ENCODE assay signal across 18 mouse cellular contexts in the genomic region with DNA sequence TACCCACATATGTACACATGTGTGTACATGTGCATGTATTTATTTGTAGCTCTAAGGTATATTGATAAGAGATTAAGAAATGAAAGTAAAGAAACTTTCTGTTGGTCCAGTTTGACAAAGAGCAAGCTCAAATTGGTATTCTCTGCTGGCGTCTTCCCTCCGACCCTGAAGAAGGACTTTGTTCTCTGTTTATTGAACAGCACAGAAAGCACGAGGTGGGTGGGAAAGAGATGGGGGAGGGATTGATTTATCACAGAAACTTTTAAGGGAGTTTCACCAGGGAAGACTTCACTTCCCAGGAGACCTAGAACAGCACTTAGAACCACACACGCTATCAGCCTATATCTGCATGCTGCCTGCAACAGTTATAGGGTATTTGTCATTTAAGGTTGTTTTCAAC.
A peak's percentile ranks its signal among the peaks of the same experiment; 100 is the strongest.
DNase-seq lines count a peak whose midpoint lies in the region; ATAC-seq and TF ChIP-seq lines count a peak whose summit lies in the region.
"Had no signal": no experiment of that assay in that cellular context is flagged by ENCODE, and none has a peak within 500 bp of the region (broad histone marks: within the 10 kb centered on the region; RNA-seq: fewer than 3 reads in every experiment).

No protein-coding gene starts in this region.

- peak overlapping the region; percentile 44 for H3K27ac ChIP-seq in gastrocnemius, adult 2 months
- H3K27ac ChIP-seq in layer of hippocampus, adult 2 months: peak overlapping the region; percentile 49; the same call in 1 of the 2 replicates
- 0 out of 2 replicates have a peak overlapping the region, but pooled peaks have one; percentile 23 for H3K27ac ChIP-seq in liver, embryonic 12.5 days
- H3K27ac ChIP-seq: embryonic facial prominence, embryonic 12.5 days; heart, embryonic 15.5 days; hindbrain, embryonic 13.5 days; limb, embryonic 12.5 days; stomach, embryonic 15.5 days had no signal

- no peaks in the 10 kb centered on the region for H3K9me3 ChIP-seq in liver, embryonic 12.5 days (replicated peaks)
- H3K9me3 ChIP-seq: embryonic facial prominence, embryonic 12.5 days; heart, embryonic 15.5 days; hindbrain, embryonic 13.5 days; limb, embryonic 12.5 days; stomach, embryonic 15.5 days had no signal

- ATAC-seq in liver, embryonic 12.5 days: no peak

- H3K4me3 ChIP-seq in gastrocnemius, adult 2 months: no peak overlapping the region
- H3K4me3 ChIP-seq in layer of hippocampus, adult 2 months: no peak overlapping the region
- no peak overlapping the region for H3K4me3 ChIP-seq in liver, embryonic 12.5 days
- H3K4me3 ChIP-seq: embryonic facial prominence, embryonic 12.5 days; heart, embryonic 15.5 days; hindbrain, embryonic 13.5 days; limb, embryonic 12.5 days; stomach, embryonic 15.5 days had no signal

- H3K4me2 ChIP-seq in liver, embryonic 12.5 days: no peak overlapping the region
- H3K4me2 ChIP-seq: embryonic facial prominence, embryonic 12.5 days; heart, embryonic 15.5 days; hindbrain, embryonic 13.5 days; limb, embryonic 12.5 days; midbrain, embryonic 11.5 days; stomach, embryonic 15.5 days had no signal

- no peak for TF ChIP-seq CTCF in gastrocnemius, adult 2 months (IDR thresholded peaks at IDR 0.05)
- no peak for TF ChIP-seq CTCF in layer of hippocampus, adult 2 months (conservative IDR thresholded peaks at IDR 0.05)

- peaks cover 30% of the 10 kb centered on the region for H3K4me1 ChIP-seq in liver, embryonic 12.5 days
- H3K4me1 ChIP-seq: embryonic facial prominence, embryonic 12.5 days; hindbrain, embryonic 13.5 days; limb, embryonic 12.5 days had no signal

- H3K9ac ChIP-seq in liver, embryonic 12.5 days: no peak overlapping the region
- H3K9ac ChIP-seq: embryonic facial prominence, embryonic 12.5 days; forebrain, postnatal 0 days; heart, embryonic 15.5 days; hindbrain, embryonic 13.5 days; limb, embryonic 12.5 days; stomach, embryonic 15.5 days had no signal

- H3K36me3 ChIP-seq in liver, embryonic 12.5 days: no peaks in the 10 kb centered on the region; the same call in 1 of the 2 replicates
- H3K36me3 ChIP-seq: embryonic facial prominence, embryonic 12.5 days; heart, embryonic 15.5 days; hindbrain, embryonic 13.5 days; limb, embryonic 12.5 days; stomach, embryonic 15.5 days had no signal

- intact Hi-C loops in gastrocnemius, adult 2 months (cut with DNase I): no loop called here

- DNase-seq in gastrocnemius, adult 2 months: no peak
- DNase-seq in gastrocnemius, postnatal 25 days: no peak
- no peak for DNase-seq in layer of hippocampus, adult 2 months (ENCODE audit: low spot score in 2 of 2)
- DNase-seq in layer of hippocampus, postnatal 36 days: no peak
- peak; percentile 60 for DNase-seq in yolk sac, embryonic 10.5 days (ENCODE audit: low spot score)
- DNase-seq in urinary bladder, postnatal 36 days (ENCODE audit: low spot score in 2 of 2): no peak
- DNase-seq: adrenal gland, adult 8-10 months; cerebellum, adult 18-20 months; heart, postnatal 36 days; lung, adult 2 months had no signal

- no peaks in the 10 kb centered on the region for H3K27me3 ChIP-seq in liver, embryonic 12.5 days (replicated peaks)
- H3K27me3 ChIP-seq: embryonic facial prominence, embryonic 12.5 days; heart, embryonic 15.5 days; hindbrain, embryonic 13.5 days; limb, embryonic 12.5 days; stomach, embryonic 15.5 days had no signal

- WGBS in liver, embryonic 12.5 days (ENCODE audit: insufficient replicate concordance): 65% methylated on average over 4 of the region's 4 CpGs
